In genomic region chr10:24797246-24797645, GRCm38 (mm10) we compare ENCODE assay signal across 9 mouse cellular contexts. TPM values are rescaled to one million over a fixed set of nuclear protein-coding genes. Genes with fewer than 3 reads are reported as not detected.
DNase-seq lines count a peak whose midpoint lies in the region; ATAC-seq lines count a peak whose summit lies in the region.
"Had no signal": no experiment of that assay in that cellular context is flagged by ENCODE, and none has a peak within 500 bp of the region (broad histone marks: within the 10 kb centered on the region; RNA-seq: fewer than 3 reads in every experiment).

No protein-coding gene starts in this region.

- H3K27ac ChIP-seq in liver, embryonic 12.5 days, result no peak overlapping the region
- H3K27ac ChIP-seq in liver, embryonic 11.5 days (ENCODE audit: low read depth, low read length), result no peak overlapping the region
- H3K27ac ChIP-seq: neural tube, embryonic 12.5 days had no signal

- H3K9ac ChIP-seq in liver, embryonic 12.5 days, result no peak overlapping the region
- H3K9ac ChIP-seq in liver, embryonic 11.5 days (ENCODE audit: low read depth, low read length), result no peak overlapping the region
- H3K9ac ChIP-seq: neural tube, embryonic 12.5 days had no signal

- H3K27me3 ChIP-seq in liver, embryonic 12.5 days (replicated peaks), result no peaks in the 10 kb centered on the region
- H3K27me3 ChIP-seq in liver, embryonic 11.5 days (replicated peaks; ENCODE audit: control insufficient read depth, insufficient read depth, low read length), result no peaks in the 10 kb centered on the region
- H3K27me3 ChIP-seq: neural tube, embryonic 12.5 days had no signal

- H3K4me3 ChIP-seq in liver, embryonic 12.5 days, result no peak overlapping the region
- H3K4me3 ChIP-seq in liver, embryonic 11.5 days (ENCODE audit: low read depth, low read length), result no peak overlapping the region
- H3K4me3 ChIP-seq: neural tube, embryonic 12.5 days had no signal

- H3K9me3 ChIP-seq in liver, embryonic 12.5 days (replicated peaks), result no peaks in the 10 kb centered on the region
- H3K9me3 ChIP-seq in liver, embryonic 11.5 days (ENCODE audit: control insufficient read depth, low read length), result no peaks in the 10 kb centered on the region
- H3K9me3 ChIP-seq: neural tube, embryonic 12.5 days had no signal

- no peak for ATAC-seq in liver, embryonic 12.5 days
- no peak for ATAC-seq in liver, embryonic 11.5 days (replicated peaks; ENCODE audit: low FRiP score)

- no peaks in the 10 kb centered on the region for H3K36me3 ChIP-seq in liver, embryonic 12.5 days
- no peaks in the 10 kb centered on the region for H3K36me3 ChIP-seq in liver, embryonic 11.5 days (ENCODE audit: control insufficient read depth, insufficient read depth, low read length)
- H3K36me3 ChIP-seq: neural tube, embryonic 12.5 days had no signal

- no peaks in the 10 kb centered on the region for H3K4me1 ChIP-seq in liver, embryonic 12.5 days
- H3K4me1 ChIP-seq in liver, embryonic 11.5 days (replicated peaks; ENCODE audit: control insufficient read depth, insufficient read depth, low read length), result no peaks in the 10 kb centered on the region
- H3K4me1 ChIP-seq: neural tube, embryonic 12.5 days had no signal

- 40% methylated on average over 5 of the region's 5 CpGs for WGBS in liver, embryonic 12.5 days (ENCODE audit: insufficient replicate concordance)
- 50% methylated on average over 5 of the region's 5 CpGs for WGBS in liver, embryonic 11.5 days

- H3K4me2 ChIP-seq in liver, embryonic 12.5 days, result no peak overlapping the region
- H3K4me2 ChIP-seq in liver, embryonic 11.5 days, result no peak overlapping the region
- H3K4me2 ChIP-seq: neural tube, embryonic 12.5 days had no signal

- DNase-seq in liver (peak; percentile 86), adipocyte (ENCODE audit: low spot score) (peak; percentile 33)
- DNase-seq in embryo, embryonic 10 days (ENCODE audit: low spot score), result peak; percentile 87
- peak; percentile 62 for DNase-seq in hindlimb bud, embryonic 11.5 days (ENCODE audit: extremely low spot score, low read depth, low spot score)
- peak; percentile 40 for DNase-seq in liver, embryonic 11.5 days (ENCODE audit: low spot score)
- peak; percentile 31 for DNase-seq in retina, postnatal 7 days (ENCODE audit: low read depth, low spot score)
- peak; percentile 74 for DNase-seq in thymus, postnatal 25 days

RNA-seq across cellular contexts. Expression of gene Enpp3, which starts 45.4 kb away (rescaled TPM):
- 1.3 and 2.1 TPM in 2 replicates for polyA plus RNA-seq in liver, embryonic 12.5 days (2016; fragmentation: Nextera tagmentation; extraction: Ambion mirVana)
- polyA plus RNA-seq in liver, embryonic 11.5 days (2014; fragmentation: Nextera tagmentation; extraction: Ambion mirVana), result 2.2 and 2.4 TPM in 2 replicates

Comparison
In these comparisons a context has a peak if more than half of its experiments do, and no peak if none do; other contexts are left out.
1. DNase-seq: peak in every context shown above with its lines; median percentile 87 in embryo, embryonic 10 days; 86 in liver; 74 in thymus, postnatal 25 days; 62 in hindlimb bud, embryonic 11.5 days; 40 in liver, embryonic 11.5 days; 33 in adipocyte; 31 in retina, postnatal 7 days.